Mouse (Mus musculus): Measurements from ENCODE around the gene Dcbld1. TPM values are rescaled to one million over a fixed set of nuclear protein-coding genes. Genes with fewer than 3 reads are reported as not detected.
"Not testable (repeated sequence)": the region's sequence is repeated elsewhere in the genome, so short reads cannot be mapped to it uniquely, and the experiment has no call there.

The Dcbld1 gene
- polyA plus RNA-seq, 1 experiment from 2014 or later: 27.1 TPM

DNA sequence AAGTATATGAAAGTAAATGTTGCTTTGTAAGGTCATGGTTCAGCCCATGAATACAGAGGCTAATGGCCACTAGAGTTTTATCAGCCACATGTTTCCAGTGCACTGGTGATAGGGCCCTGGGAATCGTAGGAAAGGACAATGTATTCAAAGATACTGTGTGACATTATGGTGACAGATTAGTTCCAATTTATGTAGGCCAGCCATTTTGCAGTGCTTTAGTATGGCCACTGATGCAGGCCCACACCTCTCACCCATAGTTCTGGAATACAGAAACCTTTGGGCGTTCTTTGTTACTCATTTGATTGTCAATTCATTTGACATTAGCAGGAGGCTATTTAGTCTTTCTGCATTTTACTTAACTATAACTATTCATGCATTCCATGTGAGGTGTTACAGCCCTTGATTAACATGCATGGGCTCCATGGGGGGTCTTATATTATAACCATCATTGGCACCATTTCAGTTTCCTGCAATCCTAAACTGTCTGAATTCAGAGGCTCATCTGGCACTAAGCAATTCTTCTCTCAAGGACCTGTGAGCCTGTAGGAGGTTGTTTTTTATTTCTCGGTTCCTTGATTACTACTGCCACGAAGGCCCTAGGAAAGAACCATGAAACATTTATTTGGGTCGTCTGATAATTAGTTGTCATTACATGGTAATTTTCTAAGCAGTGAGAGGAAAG, 54.6 kb downstream of the Dcbld1 start:
- no peaks in the 10 kb centered on the region for H3K9me3 ChIP-seq
- H3K4me2 ChIP-seq: no peak overlapping the region
- 76% methylated on average over 5 of the region's 5 CpGs for WGBS
- ATAC-seq (ENCODE audit: insufficient number of reproducible peaks, insufficient read depth, low FRiP score, low TSS enrichment, low read depth): no peak
- no peaks in the 10 kb centered on the region for H3K27me3 ChIP-seq
- peaks cover 5% of the 10 kb centered on the region; the same call in 1 of the 2 replicates for H3K36me3 ChIP-seq
- no peak overlapping the region for H3K27ac ChIP-seq
- H3K4me3 ChIP-seq: no peak overlapping the region
- no peaks in the 10 kb centered on the region for H3K4me1 ChIP-seq
- H3K9ac ChIP-seq: no peak overlapping the region

DNA sequence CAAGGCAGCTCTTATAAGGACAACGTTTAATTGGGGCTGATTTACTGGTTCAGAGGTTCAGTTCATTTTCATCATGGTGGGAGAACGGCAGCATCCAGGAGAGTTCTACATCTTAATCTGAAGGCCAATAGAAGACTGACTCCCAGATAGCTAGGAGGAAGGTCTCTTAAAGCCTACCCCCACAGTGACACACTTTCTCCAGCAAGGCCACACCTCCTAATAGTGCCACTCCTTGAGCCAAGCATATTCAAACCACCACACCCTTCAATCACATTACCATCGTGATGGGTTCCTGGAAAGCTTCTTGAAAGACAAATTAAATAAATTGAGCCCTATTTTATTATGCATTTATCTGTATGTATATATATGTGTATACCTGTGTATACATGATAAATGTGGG, 55.8 kb downstream of the Dcbld1 start:
- Histone ChIP-seq H3K4me1 (no peaks in the 10 kb centered on the region), H3K4me3 (no peak overlapping the region), H3K4me2 (no peak overlapping the region), H3K27me3 (no peaks in the 10 kb centered on the region), H3K36me3 (peaks cover 5% of the 10 kb centered on the region; the same call in 1 of the 2 replicates), H3K9ac (no peak overlapping the region), H3K9me3 (no peaks in the 10 kb centered on the region), H3K27ac (no peak overlapping the region)
- WGBS: 87% methylated on average over 3 of the region's 3 CpGs
- no peak for ATAC-seq (ENCODE audit: insufficient number of reproducible peaks, insufficient read depth, low FRiP score, low TSS enrichment, low read depth)

DNA sequence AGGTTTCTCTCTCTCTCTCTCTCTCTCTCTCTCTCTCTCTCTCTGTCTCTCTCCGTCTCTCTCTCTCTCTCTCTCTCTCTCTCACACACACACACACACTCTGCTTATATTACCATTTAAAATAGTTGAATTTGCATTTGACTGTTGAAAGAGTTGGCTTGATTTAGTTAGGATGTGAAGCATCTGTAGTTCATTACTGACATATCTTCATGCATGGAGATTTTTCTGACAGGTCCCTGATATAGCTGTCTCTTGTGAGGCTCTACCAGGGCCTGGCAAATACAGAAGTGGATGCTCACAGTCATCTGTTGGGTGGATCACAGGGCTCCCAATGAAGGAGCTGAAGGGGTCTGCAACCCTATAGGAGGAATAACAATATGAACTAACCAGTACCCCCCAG, 59.0 kb downstream of the Dcbld1 start:
- H3K4me3 ChIP-seq; ATAC-seq (ENCODE audit: insufficient number of reproducible peaks, insufficient read depth, low FRiP score, low TSS enrichment, low read depth); H3K4me1 ChIP-seq; H3K36me3 ChIP-seq; H3K27me3 ChIP-seq; H3K4me2 ChIP-seq; H3K27ac ChIP-seq; H3K9ac ChIP-seq; H3K9me3 ChIP-seq: not testable (repeated sequence)
- 29% methylated on average over 1 of the region's 1 CpGs for WGBS

DNA sequence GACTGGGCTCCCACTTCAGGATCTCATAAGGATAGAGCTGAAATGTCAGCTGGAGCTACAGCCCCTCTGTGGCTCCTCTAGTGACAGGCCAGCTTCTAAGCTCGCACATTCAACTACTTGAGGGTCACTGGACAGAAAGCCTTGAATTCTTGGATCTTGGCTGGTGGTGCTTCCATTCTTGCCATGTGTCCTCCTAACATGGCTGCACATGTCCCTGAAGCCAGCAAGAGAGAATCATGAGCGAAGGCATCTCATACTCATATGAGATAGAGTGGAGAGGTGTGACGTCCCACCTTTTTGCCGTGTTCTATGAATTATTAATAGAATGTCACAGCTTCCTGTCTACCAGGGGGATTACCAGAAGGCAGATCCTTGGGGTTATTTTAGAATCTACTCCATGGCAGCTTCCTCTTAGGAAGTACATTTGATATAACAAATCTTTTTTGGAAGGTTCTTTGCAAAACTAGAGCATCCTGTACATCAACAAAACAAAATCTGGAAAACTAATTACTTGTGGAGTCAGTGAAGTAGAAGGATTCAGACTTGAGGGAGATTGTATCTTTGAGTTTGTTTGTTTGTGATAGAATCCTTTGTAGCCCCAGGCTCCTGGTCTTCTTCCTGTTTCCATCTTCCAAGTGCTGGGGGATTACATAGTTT, 60.6 kb downstream of the Dcbld1 start:
- Histone ChIP-seq H3K27me3 (no peaks in the 10 kb centered on the region), H3K27ac (no peak overlapping the region), H3K9ac (no peak overlapping the region), H3K9me3 (no peaks in the 10 kb centered on the region), H3K4me3 (no peak overlapping the region), H3K4me2 (no peak overlapping the region), H3K4me1 (no peaks in the 10 kb centered on the region), H3K36me3 (no peaks in the 10 kb centered on the region)
- no peak for ATAC-seq (ENCODE audit: insufficient number of reproducible peaks, insufficient read depth, low FRiP score, low TSS enrichment, low read depth)
- WGBS: 88% methylated on average over 4 of the region's 4 CpGs

DNA sequence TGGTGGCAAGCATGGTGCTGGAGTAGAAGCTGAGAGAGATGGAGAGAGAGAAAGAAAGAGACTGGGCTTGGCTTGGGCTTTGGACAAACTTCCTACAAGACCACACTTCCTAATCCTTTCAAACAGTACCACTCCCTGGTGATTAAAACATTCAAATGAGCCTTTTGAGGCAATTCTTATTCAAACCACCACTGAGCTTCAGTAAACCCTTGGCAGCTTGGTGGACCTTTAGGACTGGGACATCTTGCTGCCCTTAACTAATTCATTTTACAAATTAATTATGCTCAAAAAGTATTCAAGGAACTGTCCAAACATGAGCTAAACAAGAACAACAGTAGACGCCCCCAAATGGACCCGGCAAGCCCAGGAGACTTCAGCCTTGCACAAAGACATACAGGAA, 62.5 kb downstream of the Dcbld1 start:
- H3K4me3 ChIP-seq: no peak overlapping the region
- H3K9me3 ChIP-seq: no peaks in the 10 kb centered on the region
- WGBS: 90% methylated on average over 2 of the region's 2 CpGs
- no peak for ATAC-seq (ENCODE audit: insufficient number of reproducible peaks, insufficient read depth, low FRiP score, low TSS enrichment, low read depth)
- no peak overlapping the region for H3K9ac ChIP-seq
- H3K4me1 ChIP-seq: no peaks in the 10 kb centered on the region
- no peak overlapping the region for H3K27ac ChIP-seq
- no peaks in the 10 kb centered on the region for H3K36me3 ChIP-seq
- no peaks in the 10 kb centered on the region for H3K27me3 ChIP-seq
- no peak overlapping the region for H3K4me2 ChIP-seq

DNA sequence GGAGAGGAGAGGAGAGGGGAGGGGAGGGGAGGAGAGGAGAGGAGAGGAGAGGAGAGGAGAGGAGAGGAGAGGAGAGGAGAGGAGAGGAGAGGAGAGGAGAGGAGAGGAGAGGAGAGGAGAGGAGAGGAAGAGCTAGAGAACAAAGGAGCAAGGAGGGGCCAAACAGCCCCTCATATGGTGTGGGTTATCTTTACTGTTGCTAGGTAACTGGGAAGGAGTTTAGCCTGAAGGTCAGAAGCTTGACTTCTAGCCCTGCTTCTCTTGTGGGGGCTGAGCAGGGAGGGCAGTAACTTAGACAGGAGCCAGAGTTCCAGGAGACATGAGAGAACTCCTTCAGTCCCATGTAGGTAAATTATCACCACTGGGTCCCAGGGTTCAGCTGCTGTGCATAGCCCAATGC, 65.1 kb downstream of the Dcbld1 start:
- H3K27ac ChIP-seq; H3K9ac ChIP-seq; H3K4me1 ChIP-seq; H3K4me2 ChIP-seq; ATAC-seq (ENCODE audit: insufficient number of reproducible peaks, insufficient read depth, low FRiP score, low TSS enrichment, low read depth); H3K27me3 ChIP-seq; H3K4me3 ChIP-seq; H3K9me3 ChIP-seq; H3K36me3 ChIP-seq: not testable (repeated sequence)

DNA sequence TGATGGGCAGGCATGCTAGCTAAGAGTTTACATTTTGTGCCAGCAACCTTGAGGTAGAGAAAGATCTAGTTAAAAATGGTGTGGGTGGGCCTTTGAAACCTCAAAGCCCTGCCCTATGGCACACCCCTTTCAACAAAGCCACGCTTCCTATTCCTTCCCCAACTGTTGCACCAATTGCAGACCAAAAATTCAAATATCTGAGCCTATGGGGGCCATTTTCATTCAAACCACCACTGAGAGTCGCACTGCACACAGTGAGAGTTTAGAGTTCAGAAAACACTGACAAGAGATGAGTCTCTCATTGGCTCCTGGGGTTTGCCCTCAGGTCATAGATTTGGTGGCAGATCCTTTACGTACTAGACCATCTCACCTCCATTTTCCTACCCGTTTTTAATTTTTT, 68.3 kb downstream of the Dcbld1 start:
- no peaks in the 10 kb centered on the region for H3K4me1 ChIP-seq
- no peaks in the 10 kb centered on the region for H3K27me3 ChIP-seq
- H3K36me3 ChIP-seq: peaks cover 19% of the 10 kb centered on the region
- H3K27ac ChIP-seq: no peak overlapping the region
- no peak for ATAC-seq (ENCODE audit: insufficient number of reproducible peaks, insufficient read depth, low FRiP score, low TSS enrichment, low read depth)
- 88% methylated on average over 4 of the region's 4 CpGs for WGBS
- H3K4me2 ChIP-seq: no peak overlapping the region
- no peaks in the 10 kb centered on the region for H3K9me3 ChIP-seq
- H3K4me3 ChIP-seq: no peak overlapping the region
- H3K9ac ChIP-seq: no peak overlapping the region

DNA sequence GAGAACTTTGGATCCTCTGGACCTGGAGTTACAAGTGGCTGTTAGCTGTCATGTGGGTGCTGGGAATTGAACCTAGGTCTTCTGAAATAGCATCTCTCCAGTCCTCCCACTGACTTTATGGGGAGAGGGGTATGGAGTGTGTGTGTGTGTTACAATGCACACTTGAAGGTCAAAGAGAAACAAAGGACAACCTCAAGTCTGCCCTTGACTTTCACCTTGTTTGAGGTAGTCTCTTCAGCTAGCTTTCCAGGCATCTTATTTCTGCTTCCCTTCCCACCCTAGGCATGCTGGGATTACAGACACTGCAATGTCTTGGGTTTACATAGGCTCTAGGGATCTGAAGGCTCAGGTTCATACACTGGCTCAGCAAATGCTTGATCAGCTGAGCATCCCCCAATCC, 68.9 kb downstream of the Dcbld1 start:
- Histone ChIP-seq H3K4me1 (no peaks in the 10 kb centered on the region), H3K4me2 (no peak overlapping the region), H3K36me3 (peaks cover 19% of the 10 kb centered on the region), H3K9me3 (no peaks in the 10 kb centered on the region), H3K27me3 (no peaks in the 10 kb centered on the region), H3K27ac (no peak overlapping the region), H3K9ac (no peak overlapping the region), H3K4me3 (no peak overlapping the region)
- no peak for ATAC-seq (ENCODE audit: insufficient number of reproducible peaks, insufficient read depth, low FRiP score, low TSS enrichment, low read depth)

DNA sequence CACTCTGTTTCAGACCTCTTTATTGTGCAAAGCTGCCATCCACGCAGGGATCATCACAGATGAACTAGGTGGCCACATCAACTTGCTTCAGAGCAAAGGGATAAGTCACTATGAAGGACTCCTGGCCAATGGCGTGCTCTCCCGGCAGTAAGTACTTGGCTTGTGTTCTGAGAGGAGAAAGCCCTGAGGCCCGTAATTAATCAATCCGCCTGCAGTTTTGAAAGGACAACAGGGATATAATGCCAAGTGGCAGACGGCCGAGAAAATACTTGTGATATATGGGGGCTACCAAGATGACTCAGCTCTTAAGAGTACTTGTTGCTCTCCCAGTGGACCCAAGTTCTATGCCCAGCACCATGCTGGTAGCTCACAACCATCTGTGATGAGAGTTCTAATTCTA, 71.2 kb downstream of the Dcbld1 start:
- H3K27me3 ChIP-seq: no peaks in the 10 kb centered on the region

DNA sequence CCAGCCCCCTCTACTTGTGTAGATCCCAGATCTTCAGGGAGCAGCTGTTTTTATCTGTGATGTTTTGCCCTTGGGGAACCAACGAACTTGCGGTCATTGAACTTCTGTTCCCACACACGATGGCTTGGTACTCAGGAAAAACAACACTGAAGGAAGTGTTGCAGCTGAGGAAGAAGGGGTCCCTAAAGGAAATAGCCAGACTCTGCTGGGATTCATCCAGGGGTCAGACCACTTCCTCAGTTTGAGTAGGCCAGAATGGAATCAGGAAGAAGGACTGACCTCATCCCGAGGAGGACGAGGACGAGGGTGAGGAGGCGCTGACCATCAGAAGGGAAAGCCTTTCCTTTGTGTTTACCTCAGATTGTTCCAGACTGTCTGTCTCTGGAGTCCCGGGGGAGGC, 75.8 kb downstream of the Dcbld1 start:
- Histone ChIP-seq H3K27me3 (no peaks in the 10 kb centered on the region), H3K9me3 (no peaks in the 10 kb centered on the region), H3K4me2 (no peak overlapping the region), H3K4me1 (no peaks in the 10 kb centered on the region), H3K9ac (no peak overlapping the region), H3K36me3 (peaks cover 45% of the 10 kb centered on the region), H3K4me3 (no peak overlapping the region), H3K27ac (no peak overlapping the region)
- 56% methylated on average over 8 of the region's 8 CpGs for WGBS
- ATAC-seq (ENCODE audit: insufficient number of reproducible peaks, insufficient read depth, low FRiP score, low TSS enrichment, low read depth): no peak

More for the DNA sequence above, 71.2 kb downstream of the Dcbld1 start:
- H3K9ac ChIP-seq: no peak overlapping the region
- H3K4me3 ChIP-seq: no peak overlapping the region
- no peak overlapping the region for H3K4me2 ChIP-seq
- H3K36me3 ChIP-seq: peaks cover 19% of the 10 kb centered on the region
- no peaks in the 10 kb centered on the region for H3K9me3 ChIP-seq
- no peak overlapping the region for H3K27ac ChIP-seq
- H3K4me1 ChIP-seq: no peaks in the 10 kb centered on the region
- ATAC-seq (ENCODE audit: insufficient number of reproducible peaks, insufficient read depth, low FRiP score, low TSS enrichment, low read depth): no peak
- 72% methylated on average over 7 of the region's 7 CpGs for WGBS

DNA sequence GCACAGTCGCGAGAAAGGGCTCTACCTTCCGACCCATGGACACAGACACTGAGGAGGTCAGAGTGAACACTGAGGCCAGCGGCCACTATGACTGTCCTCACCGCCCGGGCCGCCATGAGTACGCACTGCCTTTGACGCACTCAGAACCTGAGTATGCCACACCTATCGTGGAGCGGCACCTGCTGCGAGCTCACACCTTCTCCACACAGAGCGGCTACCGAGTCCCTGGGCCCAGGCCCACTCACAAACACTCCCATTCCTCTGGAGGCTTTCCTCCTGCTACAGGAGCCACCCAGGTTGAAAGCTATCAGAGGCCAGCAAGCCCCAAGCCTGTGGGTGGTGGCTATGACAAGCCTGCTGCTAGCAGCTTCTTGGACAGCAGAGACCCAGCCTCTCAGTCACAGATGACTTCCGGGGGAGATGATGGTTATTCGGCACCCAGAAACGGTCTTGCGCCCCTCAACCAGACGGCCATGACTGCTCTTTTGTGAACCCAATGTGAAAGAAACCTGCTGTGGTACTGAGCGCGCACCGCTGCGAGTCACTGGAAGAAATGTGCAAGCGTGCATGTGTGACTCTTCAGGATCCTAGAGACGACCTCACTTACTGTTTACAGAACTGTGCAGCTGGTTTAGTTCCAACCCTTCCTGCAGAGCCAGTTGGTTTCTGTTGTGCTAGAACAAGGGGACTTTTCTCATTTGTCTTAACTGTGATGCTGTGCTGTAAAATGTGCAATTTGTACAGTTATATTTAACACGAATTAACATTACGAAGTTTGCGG, 86.3 kb downstream of the Dcbld1 start:
- Histone ChIP-seq H3K4me1 (no peaks in the 10 kb centered on the region), H3K9me3 (no peaks in the 10 kb centered on the region), H3K36me3 (peaks cover 46% of the 10 kb centered on the region), H3K27me3 (no peaks in the 10 kb centered on the region), H3K27ac (no peak overlapping the region), H3K4me2 (no peak overlapping the region), H3K4me3 (no peak overlapping the region), H3K9ac (no peak overlapping the region)
- whole genome bisulfite sequencing: 94% methylated on average over 28 of the region's 28 CpGs
- ATAC-seq (ENCODE audit: insufficient number of reproducible peaks, insufficient read depth, low FRiP score, low TSS enrichment, low read depth): no peak

DNA sequence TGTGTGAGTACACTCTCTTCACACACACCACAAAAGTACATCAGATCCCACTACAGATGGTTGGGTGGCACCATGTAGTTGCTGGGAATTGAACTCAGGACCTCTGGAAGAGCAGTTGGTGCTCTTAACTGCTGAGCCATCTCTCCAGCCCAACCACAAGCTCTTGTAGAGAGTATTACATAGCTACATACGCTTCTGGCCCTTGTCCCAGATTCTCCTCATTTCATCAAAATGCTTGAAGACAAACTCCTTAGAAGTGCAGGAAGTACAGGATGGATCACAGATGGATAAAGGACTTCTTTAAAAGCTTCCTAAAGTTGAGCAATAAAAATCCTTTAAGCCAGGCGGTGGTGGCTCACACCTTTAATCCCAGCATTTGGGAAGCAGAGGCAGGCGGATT, 88.5 kb downstream of the Dcbld1 start:
- Histone ChIP-seq H3K4me3 (no peak overlapping the region), H3K36me3 (peaks cover 38% of the 10 kb centered on the region), H3K4me1 (no peaks in the 10 kb centered on the region), H3K27ac (no peak overlapping the region), H3K9me3 (no peaks in the 10 kb centered on the region), H3K9ac (no peak overlapping the region), H3K4me2 (no peak overlapping the region), H3K27me3 (no peaks in the 10 kb centered on the region)
- 93% methylated on average over 3 of the region's 3 CpGs for WGBS
- no peak for ATAC-seq (ENCODE audit: insufficient number of reproducible peaks, insufficient read depth, low FRiP score, low TSS enrichment, low read depth)
